Mouse (Mus musculus) lung, postnatal 0 days (tissue): ENCODE measurements at regions not wholly inside any gene's neighbourhood (a gene's known extent, or its start where the extent isn't known, plus 50 kb on each side); places are given as distances from the start of the nearest gene placed in this dataset.

ENCODE experiments used
- CTCF ChIP-seq: IDR thresholded peaks from 2 replicates; pipeline ENCODE4 v1.5.1; 2016; ENCODE audit warnings: antibody characterized with exemption, mild to moderate bottlenecking
- EP300 ChIP-seq: IDR thresholded peaks from 2 replicates; pipeline ENCODE4 v1.6.1; 2016; ENCODE audit warnings: antibody characterized with exemption, mild to moderate bottlenecking, control low read depth

DNA sequence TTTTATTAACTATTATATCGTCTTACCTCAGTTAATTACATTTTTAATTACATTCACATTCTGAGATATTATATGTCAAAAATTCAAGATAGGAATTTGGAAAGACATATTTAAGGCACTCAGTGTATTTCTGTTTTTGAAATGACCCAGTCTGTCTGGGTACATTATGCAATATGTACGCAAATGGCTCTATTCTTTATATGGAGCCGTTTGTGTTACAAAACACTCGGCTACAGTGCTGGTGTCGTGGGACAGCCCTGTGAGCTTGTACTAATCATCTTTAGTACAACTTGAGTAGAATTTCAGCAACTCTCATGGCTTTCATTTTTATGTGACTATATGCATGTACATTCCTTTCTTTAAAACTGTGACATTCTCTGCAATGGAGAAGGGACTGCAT, 108.0 kb downstream of the Areg start:
- TF ChIP-seq EP300 (no peak), CTCF (no peak)
